Mouse (Mus musculus): ENCODE data around the gene 4933428M09Rik.

DNA sequence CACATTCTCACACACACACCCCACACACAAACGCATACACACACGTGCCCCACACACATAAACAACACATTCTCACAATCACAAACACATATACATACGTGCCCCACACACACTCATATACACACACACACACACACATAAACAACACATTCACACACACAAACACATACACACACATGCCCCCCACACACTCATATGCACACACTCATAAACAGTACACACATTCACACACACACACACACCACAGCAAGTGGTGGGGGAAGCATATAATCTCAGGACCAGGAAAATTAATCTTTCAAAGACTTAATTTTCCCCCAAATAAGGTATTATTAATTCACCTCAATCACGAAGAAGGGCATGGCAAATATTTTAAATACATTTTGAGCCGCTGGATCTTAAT, 37.4 kb downstream of the 4933428M09Rik start:
- TF ChIP-seq GATA1 (IDR thresholded peaks at IDR 0.05; ENCODE audit: borderline replicate concordance, low read length) (no peak), FLI1 (IDR thresholded peaks at IDR 0.05; ENCODE audit: low read length) (no peak)
